Mouse (Mus musculus) heart, postnatal 25 days (tissue): ENCODE results near the gene Eif4e2. TPM values are rescaled to one million over a fixed set of nuclear protein-coding genes. Genes with fewer than 3 reads are reported as not detected.

Experiments used
- DNase-seq: peaks from one replicate; pipeline ENCODE4 v3.0.0; 2022; ENCODE audit warnings: low spot score
- intact Hi-C: fragments of 180-260 bp; cut with DNase I; formaldehyde crosslinking; loops from one replicate; pipeline ENCODE4 v1.15.1; 2025
- total RNA-seq, 2 experiments: library from RNA; stranded (reverse); gene quantifications; 2 replicates each; pipeline ENCODE4 v1.2.3; 2021

The Eif4e2 gene
- total RNA-seq, 2 experiments from 2014 or later = 47.5 to 52.2 TPM

GRCm38 (mm10) chr1:87281599-87282412 lies 68.1 kb downstream of the Eif4e2 start:
- intact Hi-C loops = no loop called here
- no peak for DNase-seq

GRCm38 (mm10) chr1:87282413-87282788 lies 68.7 kb downstream of the Eif4e2 start:
- DNase-seq = no peak
- intact Hi-C loops = no loop called here

GRCm38 (mm10) chr1:87283410-87283960 lies 69.8 kb downstream of the Eif4e2 start:
- intact Hi-C loops = no loop called here
- DNase-seq = no peak

- DNase-seq = no peak
- intact Hi-C loops = no loop called here
Measured at GRCm38 (mm10) chr1:87287105-87287504, 73.4 kb downstream of the Eif4e2 start.

Other genes starting within 250 kb of the Eif4e2 start
- not detected for gene Alppl2, start 124.0 kb upstream of the Eif4e2 start, total RNA-seq
- not detected for gene Alpi, start 112.3 kb upstream of the Eif4e2 start, total RNA-seq
- not detected for gene Akp3, start 88.9 kb upstream of the Eif4e2 start, total RNA-seq
- gene Ecel1, start 57.4 kb upstream of the Eif4e2 start, total RNA-seq = not detected
- gene Prss56, start 30.6 kb upstream of the Eif4e2 start, total RNA-seq = not detected
- not detected for gene Chrnd, start 23.3 kb upstream of the Eif4e2 start, total RNA-seq
- gene Chrng, start 9.3 kb upstream of the Eif4e2 start, total RNA-seq = not detected
- 1 to 10 TPM; 3.2 to 3.3 TPM for gene Efhd1, start 50.4 kb downstream of the Eif4e2 start, total RNA-seq
- 10 to 100 TPM; 46.5 to 46.8 TPM for gene Gigyf2, start 113.1 kb downstream of the Eif4e2 start, total RNA-seq
- gene Kcnj13, start 180.8 kb downstream of the Eif4e2 start, total RNA-seq = not detected